Mouse (Mus musculus) right cerebral cortex, adult 2 months (tissue): Measurements from ENCODE around the gene Mcm9.
"Not testable (repeated sequence)": the region's sequence is repeated elsewhere in the genome, so short reads cannot be mapped to it uniquely, and the experiment has no call there.

Experiments used
- DNase-seq, 2 experiments: peaks; one replicate each; pipeline ENCODE4 v3.0.0; 2021 to 2022; ENCODE audit warnings: low spot score in 2 of 2

Mcm9 gene

GRCm38 (mm10) chr10:53630339-53630738 lies at the start of gene Mcm9:
Gene Mcm9 (minus strand): TSS chr10:53630439.
- not testable (repeated sequence) for DNase-seq

DNA sequence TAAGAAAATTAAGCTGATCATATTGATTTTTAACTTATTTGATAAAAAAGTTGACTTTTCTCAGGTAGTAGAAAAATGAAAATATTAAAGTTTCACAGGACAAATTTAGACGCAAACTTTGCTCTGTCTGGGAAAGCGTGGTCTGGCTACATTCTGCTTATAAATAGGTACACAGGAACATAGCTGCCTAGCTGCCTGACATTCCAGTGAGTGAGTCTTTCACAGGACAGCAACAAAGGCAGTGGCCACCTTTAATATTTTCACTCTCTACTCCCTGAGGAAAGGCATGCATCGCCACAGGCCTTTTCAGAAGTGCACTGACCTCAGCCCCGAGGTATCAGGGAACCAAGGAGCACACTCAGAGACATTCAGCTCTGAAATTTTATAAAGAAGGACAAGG lies 31.5 kb upstream of the Mcm9 start:
- no peak for DNase-seq

DNA sequence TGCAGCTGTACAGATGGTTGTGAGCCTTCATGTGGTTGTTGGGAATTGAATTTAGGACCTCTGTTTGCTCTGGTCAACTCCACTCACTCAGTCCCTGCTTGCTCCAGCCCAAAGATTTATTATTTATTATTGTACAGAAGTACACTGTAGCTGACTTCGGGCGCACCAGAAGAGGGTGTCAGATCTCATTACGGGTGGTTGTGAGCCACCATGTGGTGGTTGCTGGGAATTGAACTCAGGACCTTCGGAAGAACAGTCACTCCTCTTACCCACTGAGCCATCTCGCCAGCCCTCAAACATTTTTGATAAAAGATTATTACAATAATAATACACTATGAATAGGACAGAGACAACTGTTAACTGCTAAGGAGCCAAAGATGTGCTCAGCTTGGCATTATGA lies 24.0 kb upstream of the Mcm9 start:
- not testable (repeated sequence) for DNase-seq

- no peak for DNase-seq
Observed at GRCm38 (mm10) chr10:53650683-53651082, 20.4 kb upstream of the Mcm9 start.

- DNase-seq = peak; percentile 29 to 66
Observed at GRCm38 (mm10) chr10:53641507-53641906, 11.3 kb upstream of the Mcm9 start.

DNA sequence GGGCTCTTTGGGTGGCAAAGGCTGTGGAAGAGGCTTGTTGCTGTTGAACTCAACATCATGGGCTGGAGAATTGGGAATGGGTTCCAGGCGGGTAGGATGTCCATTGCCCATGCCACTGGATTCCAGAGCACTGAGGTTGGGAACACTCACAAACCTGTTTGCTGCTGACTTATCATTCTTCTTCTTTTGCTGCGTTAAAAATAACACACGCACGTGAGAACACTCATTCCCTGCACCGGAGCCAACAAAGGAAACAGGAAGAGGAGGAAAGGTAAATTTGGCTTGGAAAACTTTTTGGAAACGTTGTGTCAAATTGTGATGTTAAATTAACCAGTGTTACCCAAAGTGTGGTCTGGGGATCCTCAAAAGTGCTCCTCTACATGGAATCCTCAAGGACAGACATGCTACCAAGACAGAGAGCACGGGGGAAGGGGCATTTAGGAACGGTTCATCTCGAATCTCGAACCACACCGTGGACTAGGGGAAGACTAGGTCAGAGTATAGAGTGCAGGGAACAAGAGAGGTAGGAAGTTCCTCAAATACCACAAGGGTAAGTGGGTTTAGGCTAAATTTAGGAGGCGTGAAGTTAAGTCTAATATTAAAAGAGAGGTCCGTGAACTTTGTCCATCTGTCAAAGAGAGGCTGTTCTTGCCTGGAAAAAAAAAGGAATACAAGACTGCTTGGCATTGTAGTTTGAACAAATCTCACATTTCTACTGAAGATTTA lies 5.2 kb upstream of the Mcm9 start:
- no peak for DNase-seq

GRCm38 (mm10) chr10:53634160-53634559 lies 3.9 kb upstream of the Mcm9 start:
- no peak for DNase-seq

- DNase-seq = peak; percentile 92 to 96
Observed at GRCm38 (mm10) chr10:53629918-53630250, 355 bp downstream of the Mcm9 start.

DNA sequence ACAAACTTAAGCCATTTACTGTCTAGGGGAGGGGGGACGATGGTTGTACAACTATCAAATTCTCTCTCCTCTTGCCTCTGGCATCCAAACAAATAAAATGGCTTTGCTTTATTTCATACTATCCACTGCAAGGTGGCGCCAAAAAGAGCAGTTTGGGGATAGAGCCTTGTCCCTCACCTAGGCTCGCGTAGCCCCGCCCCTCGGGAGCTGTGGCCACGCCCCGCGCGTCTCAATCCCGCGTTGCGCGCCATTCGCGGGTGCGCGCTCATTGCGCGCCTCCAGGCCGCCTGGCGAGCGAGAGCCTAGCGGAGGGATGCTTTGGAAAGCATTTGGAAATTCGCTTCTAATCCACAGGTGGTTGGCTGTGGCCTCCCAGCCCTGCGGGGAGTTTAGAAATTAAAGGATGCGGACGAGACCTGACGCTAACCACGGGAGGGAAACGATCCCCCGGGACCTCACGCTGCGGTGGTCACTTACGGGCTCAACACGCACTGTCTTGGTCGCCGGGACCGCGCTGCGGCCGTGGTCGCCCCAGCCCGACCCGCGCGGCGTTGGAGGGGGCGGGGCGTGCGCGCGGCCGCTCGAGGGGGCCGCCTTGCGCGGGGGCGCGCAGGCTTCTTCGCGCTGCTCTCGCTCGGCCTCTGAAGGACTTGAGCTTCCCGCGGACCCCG lies 857 bp downstream of the Mcm9 start:
- peak; percentile 86 to 90 for DNase-seq

- no peak for DNase-seq
Observed at GRCm38 (mm10) chr10:53615850-53616616, 14.2 kb downstream of the Mcm9 start.

- no peak for DNase-seq
Observed at GRCm38 (mm10) chr10:53613955-53614354, 16.3 kb downstream of the Mcm9 start.

- DNase-seq = peak; percentile 19 to 21
Observed at GRCm38 (mm10) chr10:53612172-53612571, 18.1 kb downstream of the Mcm9 start.

- DNase-seq = no peak
Observed at GRCm38 (mm10) chr10:53608274-53608673, 22.0 kb downstream of the Mcm9 start.

DNA sequence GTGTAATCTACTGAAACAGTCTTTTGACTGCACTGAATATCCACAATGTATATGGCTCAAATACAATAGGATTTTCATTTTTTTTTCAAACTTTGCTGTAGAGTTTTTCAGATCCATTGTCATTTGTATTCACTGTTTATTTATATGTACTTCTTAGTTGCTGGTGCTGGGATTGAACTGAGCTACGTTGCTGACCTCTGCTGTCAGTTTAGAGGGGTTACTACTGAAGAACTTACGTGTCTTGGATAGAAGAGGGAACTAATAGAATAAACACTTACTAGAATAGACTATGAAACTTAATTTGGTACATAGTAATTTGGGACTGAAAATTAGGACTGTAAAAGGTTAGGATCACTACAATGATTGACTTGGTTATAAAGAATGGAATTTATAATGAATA lies 24.9 kb downstream of the Mcm9 start:
- no peak for DNase-seq

- DNase-seq = no peak
Observed at GRCm38 (mm10) chr10:53598821-53599220, 31.4 kb downstream of the Mcm9 start.

DNA sequence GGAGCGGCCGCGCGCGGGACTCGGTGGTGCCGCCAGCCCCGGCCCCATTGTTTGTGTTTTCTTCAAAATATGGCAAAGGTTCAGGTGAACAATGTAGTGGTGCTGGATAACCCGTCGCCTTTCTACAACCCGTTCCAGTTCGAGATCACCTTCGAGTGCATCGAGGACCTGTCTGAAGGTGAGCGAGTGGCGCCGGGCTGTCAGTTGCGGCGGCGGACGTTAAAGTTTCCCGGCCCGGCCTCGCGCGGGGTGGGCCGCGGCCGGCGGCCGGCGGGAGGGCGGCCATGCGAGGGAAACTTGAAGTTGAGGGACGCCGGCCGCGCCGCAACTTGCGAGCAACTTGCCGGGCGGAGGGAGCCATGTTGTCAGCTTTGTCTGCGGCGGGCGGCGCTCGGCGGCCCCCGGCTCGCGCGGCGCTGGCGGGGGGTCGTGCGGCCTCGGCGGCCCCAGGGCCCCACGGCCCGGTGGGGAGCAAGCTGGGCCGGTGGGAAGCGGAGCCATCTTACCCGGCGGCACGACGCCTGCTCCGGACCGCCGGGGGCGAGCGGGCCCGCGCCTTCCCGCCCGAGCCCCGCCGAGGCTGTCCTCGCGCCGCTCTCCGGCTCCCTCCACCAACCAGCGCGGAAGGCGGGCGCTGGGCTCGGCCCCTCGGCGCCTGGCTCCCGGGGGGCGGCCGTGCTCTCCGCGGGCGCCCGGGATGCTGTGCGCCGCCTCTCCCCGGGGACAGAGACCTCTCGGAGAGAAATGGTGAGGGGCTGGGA lies 32.9 kb downstream of the Mcm9 start:
- DNase-seq = peak in 1 of 2 experiments; percentile 35

DNA sequence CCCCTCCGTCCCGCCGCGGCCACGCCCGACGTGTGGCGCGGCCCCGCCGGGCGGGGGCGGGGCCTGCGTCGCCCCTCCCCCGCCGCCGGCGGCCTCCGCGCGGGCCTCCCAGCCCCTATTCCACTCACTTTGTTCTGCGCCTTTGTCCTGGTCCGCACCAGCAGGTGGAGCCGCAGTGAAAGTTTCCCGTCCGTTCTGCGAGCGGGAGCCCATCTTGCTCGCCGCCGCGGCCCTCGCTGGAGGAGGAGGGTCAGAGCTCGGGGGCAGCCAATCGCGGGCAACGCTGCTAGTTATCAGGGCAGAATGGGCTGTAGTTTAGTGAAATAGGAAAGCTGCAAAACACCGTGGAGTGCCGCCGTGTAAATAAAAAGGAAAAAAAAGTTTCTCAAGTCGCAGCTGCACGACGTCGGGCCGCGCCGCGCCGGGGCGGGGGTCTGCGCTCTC lies 33.5 kb downstream of the Mcm9 start, which contains the start of gene Asf1a:
Asf1a (plus strand) TSS at position 81 of the 444 bp plus-strand sequence.
- peak; percentile 93 to 96 for DNase-seq

DNA sequence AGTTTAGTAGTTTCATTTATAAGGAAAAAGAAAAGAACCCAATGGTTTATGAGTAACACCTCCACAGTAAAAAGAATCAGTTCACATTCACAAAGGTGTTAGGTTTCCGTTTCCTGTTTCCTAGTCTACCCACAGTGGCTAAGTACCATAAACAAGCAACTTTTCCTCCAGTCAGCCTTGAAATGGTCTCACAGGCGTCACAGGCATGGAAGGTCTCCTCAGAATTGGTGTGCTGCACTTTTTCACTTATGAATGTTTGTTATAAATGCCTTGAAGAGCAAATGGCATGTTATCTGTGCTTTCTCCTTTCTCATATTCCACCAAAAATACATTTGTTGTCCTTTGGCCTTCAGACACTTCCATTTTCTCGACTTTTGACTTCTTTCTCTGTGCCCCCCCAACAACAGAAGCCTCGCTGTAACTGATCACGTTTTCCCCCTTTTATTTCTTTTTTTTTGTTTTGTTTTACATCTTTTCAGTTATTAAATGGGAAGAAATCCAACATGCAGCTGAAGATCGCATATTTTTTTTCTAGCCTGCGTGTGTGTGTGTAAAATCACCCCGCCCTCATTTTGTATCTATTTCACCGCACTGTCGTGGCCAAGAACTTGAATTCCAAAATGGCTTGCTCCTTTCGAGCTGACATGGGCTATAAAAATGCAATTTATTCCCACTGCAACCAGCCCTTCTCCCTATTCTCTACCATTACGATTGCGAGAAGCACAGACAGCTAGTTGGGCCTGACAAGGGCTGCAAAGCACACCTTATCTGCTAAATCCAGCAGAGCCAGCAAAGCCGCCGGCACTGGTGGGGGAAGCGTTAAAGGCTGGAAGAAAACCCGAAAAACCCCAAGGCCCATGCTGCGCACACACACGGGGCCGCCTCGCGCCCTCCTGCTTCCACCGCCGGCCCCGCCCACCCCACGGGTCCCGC lies 34.2 kb downstream of the Mcm9 start:
- DNase-seq = peak; percentile 69 to 76

GRCm38 (mm10) chr10:53585777-53586176 lies 44.5 kb downstream of the Mcm9 start:
- DNase-seq = no peak

DNA sequence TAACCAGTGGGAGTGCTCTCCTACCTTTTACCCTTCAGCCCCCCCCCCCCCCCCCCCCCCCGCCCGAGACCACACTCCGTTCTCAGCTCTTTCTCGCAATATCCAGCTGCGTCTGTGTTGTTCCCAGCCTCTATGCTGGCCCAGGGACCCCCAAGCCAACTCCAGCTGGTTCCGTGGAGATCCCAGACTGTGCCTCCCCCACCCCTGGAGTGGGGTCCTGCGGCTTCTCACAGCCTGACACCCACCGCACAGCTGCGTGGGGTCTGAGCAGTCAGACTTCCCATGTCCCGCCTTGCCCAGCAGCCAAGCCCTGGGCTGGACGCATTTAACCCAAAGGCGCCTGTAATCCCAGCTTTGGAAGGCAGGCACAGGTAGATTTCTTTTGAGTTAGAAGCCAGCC lies 49.2 kb downstream of the Mcm9 start:
- no peak for DNase-seq
